18 mouse cellular contexts compared by ENCODE assay signal in genomic region chr3:100495456-100495855, GRCm38 (mm10). TPM values are rescaled to one million over a fixed set of nuclear protein-coding genes. Genes with fewer than 3 reads are reported as not detected.
DNase-seq lines count a peak whose midpoint lies in the region; ATAC-seq and TF ChIP-seq lines count a peak whose summit lies in the region.
"Had no signal": no experiment of that assay in that cellular context is flagged by ENCODE, and none has a peak within 500 bp of the region (broad histone marks: within the 10 kb centered on the region; RNA-seq: fewer than 3 reads in every experiment).

No protein-coding gene starts in this region.

- no peak overlapping the region for H3K4me3 ChIP-seq in forebrain, embryonic 13.5 days
- no peak overlapping the region for H3K4me3 ChIP-seq in forebrain, embryonic 11.5 days (ENCODE audit: low read depth, low read length)
- H3K4me3 ChIP-seq: heart, embryonic 12.5 days; kidney, embryonic 15.5 days; liver, embryonic 13.5 days had no signal

- H3K4me2 ChIP-seq in forebrain, embryonic 13.5 days: no peak overlapping the region
- H3K4me2 ChIP-seq in forebrain, embryonic 11.5 days (ENCODE audit: low read depth, low read length, severe bottlenecking): no peak overlapping the region
- H3K4me2 ChIP-seq: heart, embryonic 12.5 days; kidney, embryonic 15.5 days; liver, embryonic 13.5 days had no signal

- DNase-seq in forebrain, embryonic 11.5 days (ENCODE audit: low spot score): no peak
- DNase-seq in lung, postnatal 36 days: peak; percentile 17
- DNase-seq in lung, postnatal 4 days: no peak
- peak; percentile 23 for DNase-seq in brain, embryonic 14.5 days (ENCODE audit: low read depth)
- no peak for DNase-seq in embryo, embryonic 11 days
- DNase-seq in cerebellum, adult 11-12 months: no peak
- DNase-seq: adrenal gland, adult 2 months; cerebellum, adult 9-10 months; gastrocnemius, postnatal 36 days; heart, postnatal 36 days; liver, embryonic 13.5 days; midbrain, embryonic 14.5 days; right cerebral cortex, postnatal 25 days had no signal

- TF ChIP-seq POLR2A in brain, embryonic 14.5 days (IDR thresholded peaks at IDR 0.05; ENCODE audit: borderline replicate concordance, extremely low read depth, insufficient read depth, insufficient read length, poor library complexity, severe bottlenecking): no peak

- 0 out of 2 replicates have a peak, but pooled peaks cover 1% of the 10 kb centered on the region for H3K27me3 ChIP-seq in forebrain, embryonic 13.5 days
- H3K27me3 ChIP-seq in forebrain, embryonic 11.5 days (ENCODE audit: control insufficient read depth, insufficient read depth, low read length): no peaks in the 10 kb centered on the region
- H3K27me3 ChIP-seq: heart, embryonic 12.5 days had no signal

- H3K27ac ChIP-seq in forebrain, embryonic 13.5 days: no peak overlapping the region
- no peak overlapping the region for H3K27ac ChIP-seq in forebrain, embryonic 11.5 days (ENCODE audit: low read depth, low read length)
- H3K27ac ChIP-seq: kidney, embryonic 15.5 days; liver, embryonic 13.5 days; macrophage had no signal

- ATAC-seq in forebrain, embryonic 13.5 days: peak; percentile 43
- no peak for ATAC-seq in forebrain, embryonic 11.5 days (replicated peaks; ENCODE audit: low FRiP score)
- ATAC-seq in inflammation-experienced regulatory T-cells, adult 6 months: peak; percentile 46

- no peaks in the 10 kb centered on the region for H3K9me3 ChIP-seq in forebrain, embryonic 13.5 days (replicated peaks)
- no peaks in the 10 kb centered on the region for H3K9me3 ChIP-seq in forebrain, embryonic 11.5 days (ENCODE audit: control insufficient read depth, low read length)
- H3K9me3 ChIP-seq: heart, embryonic 12.5 days; kidney, embryonic 15.5 days; liver, embryonic 13.5 days had no signal

- H3K36me3 ChIP-seq in forebrain, embryonic 13.5 days (ENCODE audit: poor library complexity, severe bottlenecking): no peaks in the 10 kb centered on the region
- H3K36me3 ChIP-seq in forebrain, embryonic 11.5 days (ENCODE audit: control insufficient read depth, insufficient read depth, low read length): no peaks in the 10 kb centered on the region
- H3K36me3 ChIP-seq: heart, embryonic 12.5 days; kidney, embryonic 15.5 days; liver, embryonic 13.5 days had no signal

- H3K4me1 ChIP-seq in forebrain, embryonic 13.5 days: no peaks in the 10 kb centered on the region
- no peaks in the 10 kb centered on the region for H3K4me1 ChIP-seq in forebrain, embryonic 11.5 days (replicated peaks; ENCODE audit: control insufficient read depth, insufficient read depth, low read length)
- H3K4me1 ChIP-seq: heart, embryonic 12.5 days had no signal

- H3K9ac ChIP-seq in forebrain, embryonic 13.5 days: no peak overlapping the region
- no peak overlapping the region for H3K9ac ChIP-seq in forebrain, embryonic 11.5 days (ENCODE audit: low read length)
- H3K9ac ChIP-seq: heart, embryonic 12.5 days; kidney, embryonic 15.5 days; liver, embryonic 13.5 days had no signal

- WGBS in forebrain, embryonic 13.5 days: 93% methylated on average over 16 of the region's 16 CpGs
- WGBS in forebrain, embryonic 11.5 days: 94% methylated on average over 16 of the region's 16 CpGs

- TF ChIP-seq CTCF in brain, embryonic 14.5 days (IDR thresholded peaks at IDR 0.05; ENCODE audit: borderline replicate concordance, extremely low read depth, insufficient read depth, insufficient read length): no peak

RNA-seq across cellular contexts. Expression of gene Tent5c, which starts 6.3 kb away (rescaled TPM):
- polyA plus RNA-seq in forebrain, embryonic 13.5 days (2015; fragmentation: Nextera tagmentation; extraction: Ambion mirVana): 3.0 and 3.4 TPM in 2 replicates
- polyA plus RNA-seq in forebrain, embryonic 11.5 days (2014; fragmentation: Nextera tagmentation; extraction: Ambion mirVana): 3.1 and 3.8 TPM in 2 replicates
- polyA plus RNA-seq in brain, embryonic 14.5 days (2012; rRNA removed): 1.3 and 2.4 TPM in 2 replicates
- polyA plus RNA-seq in inflammation-experienced regulatory T-cells, adult 6 months (2017; shearing (Covaris generic)): 10 to 100 TPM; 17.9 to 43.9 (median 38.3) TPM

Comparison
In these comparisons a context has a peak if more than half of its experiments do, and no peak if none do; other contexts are left out.
1. DNase-seq: peak in lung, postnatal 36 days (single experiment) and brain, embryonic 14.5 days (single experiment); none in forebrain, embryonic 11.5 days (single experiment), lung, postnatal 4 days (0 of 2), embryo, embryonic 11 days (single experiment) and cerebellum, adult 11-12 months (single experiment).